Mouse (Mus musculus) thymus, postnatal 14 days (tissue): ENCODE data around the gene Dhrs3.

Experiments
- DNase-seq: peaks from one replicate; pipeline ENCODE4 v3.0.0; 2021

Gene Dhrs3

DNA sequence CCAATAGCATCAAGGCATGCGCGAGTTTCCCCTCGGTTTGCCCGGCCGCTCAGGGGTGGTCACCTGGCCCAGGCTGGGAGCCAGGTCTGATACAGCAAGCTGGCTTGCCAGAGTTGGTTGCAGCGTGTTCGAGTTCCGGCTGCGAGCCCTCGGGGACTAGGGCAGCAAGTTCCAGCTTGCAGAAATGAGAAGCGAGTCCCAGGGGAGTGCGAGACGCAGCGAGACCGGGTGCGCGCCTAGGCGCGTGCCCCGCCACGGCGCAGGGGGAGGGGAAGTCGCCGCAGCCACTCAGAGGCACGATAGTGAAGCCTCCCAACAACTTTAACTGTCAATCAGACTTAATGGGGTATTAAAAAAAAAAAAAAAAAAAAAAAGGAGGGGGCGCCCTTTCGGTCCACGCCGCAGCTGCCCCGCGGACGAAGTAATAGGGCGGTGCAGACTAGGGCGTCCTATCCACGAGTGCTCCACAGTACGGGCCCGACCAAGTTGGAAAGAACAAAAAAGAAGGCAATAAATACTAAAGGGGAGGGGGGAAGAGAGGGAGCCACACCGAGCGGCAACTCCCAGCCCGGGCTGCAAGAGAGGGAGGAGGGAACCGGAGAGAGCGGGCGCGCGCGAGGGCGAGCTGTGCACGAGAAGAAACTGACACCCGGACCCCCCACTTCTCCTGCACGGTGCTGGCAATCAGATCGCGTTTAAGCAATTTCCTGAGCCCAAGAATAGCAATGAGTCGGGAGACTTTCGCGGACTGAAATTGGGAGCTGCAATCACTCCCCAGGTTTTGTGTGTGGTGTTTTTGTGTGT lies at the start of gene Dhrs3:
Gene Dhrs3, plus strand, starts transcription at position 695 of the 804 bp plus-strand sequence.
- peak; percentile 94 for DNase-seq

GRCm38 (mm10) chr4:144861756-144862505 lies 30.7 kb upstream of the Dhrs3 start:
- no peak for DNase-seq

DNA sequence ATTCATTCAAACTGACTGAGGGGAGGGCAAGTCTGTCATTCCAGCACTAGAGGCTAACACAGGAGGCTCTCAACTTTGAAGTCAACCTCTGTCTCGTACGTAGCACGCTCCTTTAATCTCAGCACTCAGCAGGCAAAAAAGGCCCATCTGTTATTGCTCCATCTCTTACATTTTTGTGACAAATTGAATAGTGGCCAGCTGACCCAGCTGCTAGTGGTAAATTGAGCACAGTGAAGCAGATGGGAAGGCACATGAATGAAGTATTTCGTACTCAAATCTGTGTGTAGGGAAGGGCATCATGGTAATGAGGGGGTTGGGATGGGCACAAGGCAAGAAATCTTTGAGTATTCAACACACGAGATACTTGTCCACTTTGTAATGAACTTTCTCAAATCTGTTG lies 24.7 kb upstream of the Dhrs3 start:
- no peak for DNase-seq

GRCm38 (mm10) chr4:144868584-144868983 lies 24.0 kb upstream of the Dhrs3 start:
- DNase-seq, result no peak

DNA sequence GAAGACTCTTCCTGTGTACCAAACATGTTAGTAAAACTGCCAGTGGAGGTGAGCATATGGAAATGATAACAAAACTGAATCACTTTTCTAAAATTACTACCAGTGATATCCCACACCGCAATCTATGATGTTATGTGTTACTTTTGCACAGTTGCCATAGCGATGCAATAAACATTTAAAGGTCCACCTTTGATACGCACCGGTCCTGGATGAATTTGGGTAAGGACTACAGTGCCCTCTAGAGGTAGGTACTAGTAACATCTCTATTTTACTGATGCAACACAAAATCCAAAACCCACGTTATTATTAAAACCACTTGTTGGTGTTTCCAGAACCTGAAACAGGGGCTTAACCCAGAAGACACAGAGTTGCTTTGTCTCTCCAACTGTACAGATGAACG lies 19.7 kb upstream of the Dhrs3 start:
- DNase-seq, result no peak

DNA sequence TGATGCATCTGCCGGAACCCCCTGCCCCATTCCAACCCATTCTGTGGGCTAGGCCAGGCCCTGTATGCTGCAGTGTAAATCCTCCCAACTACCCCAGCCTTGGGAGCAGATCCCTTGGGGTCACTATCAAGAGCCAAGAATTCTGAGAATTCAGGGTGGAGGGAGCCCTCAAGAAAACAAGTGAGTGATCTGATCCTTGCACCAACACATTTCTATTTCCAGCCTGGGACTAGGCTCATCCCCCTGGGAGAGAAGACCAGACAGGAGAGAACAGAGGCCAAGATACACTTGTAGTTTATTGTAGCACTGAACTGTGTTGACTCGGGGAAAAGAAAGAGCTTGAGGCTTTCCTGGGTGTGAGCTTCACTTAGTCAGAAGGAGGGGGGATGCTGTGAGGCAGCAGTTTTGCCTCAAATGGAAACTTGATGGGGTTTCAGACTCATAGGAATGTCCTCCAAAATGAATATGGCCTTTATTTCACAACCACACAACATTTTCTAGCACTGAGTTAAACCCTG lies 17.0 kb upstream of the Dhrs3 start:
- DNase-seq, result no peak

GRCm38 (mm10) chr4:144879549-144879948 lies 13.1 kb upstream of the Dhrs3 start:
- no peak for DNase-seq

- DNase-seq, result no peak
Observed at GRCm38 (mm10) chr4:144881376-144881775, 11.3 kb upstream of the Dhrs3 start.

DNA sequence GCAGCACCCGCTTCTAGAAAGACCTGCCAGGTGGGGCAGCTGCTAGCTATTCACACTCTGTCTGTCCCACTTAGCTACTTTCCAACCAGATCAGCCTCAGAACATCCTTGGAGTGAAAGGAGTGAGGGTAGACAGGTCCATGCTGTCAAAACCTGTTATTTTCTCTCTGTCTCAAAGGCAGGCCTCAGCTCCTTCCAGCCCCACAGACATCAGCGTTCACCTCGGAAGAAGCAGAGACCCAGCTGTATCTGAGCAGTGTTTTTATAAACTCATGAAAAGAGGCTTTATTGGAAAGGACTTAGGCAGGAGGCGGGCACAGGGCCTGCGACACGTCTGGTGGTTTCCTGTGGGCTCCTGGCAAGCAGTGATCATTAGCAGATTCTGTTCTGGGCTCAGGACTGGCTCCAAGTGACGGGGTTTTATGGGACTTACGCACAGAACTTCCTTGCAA lies 9.7 kb upstream of the Dhrs3 start:
- DNase-seq, result no peak

DNA sequence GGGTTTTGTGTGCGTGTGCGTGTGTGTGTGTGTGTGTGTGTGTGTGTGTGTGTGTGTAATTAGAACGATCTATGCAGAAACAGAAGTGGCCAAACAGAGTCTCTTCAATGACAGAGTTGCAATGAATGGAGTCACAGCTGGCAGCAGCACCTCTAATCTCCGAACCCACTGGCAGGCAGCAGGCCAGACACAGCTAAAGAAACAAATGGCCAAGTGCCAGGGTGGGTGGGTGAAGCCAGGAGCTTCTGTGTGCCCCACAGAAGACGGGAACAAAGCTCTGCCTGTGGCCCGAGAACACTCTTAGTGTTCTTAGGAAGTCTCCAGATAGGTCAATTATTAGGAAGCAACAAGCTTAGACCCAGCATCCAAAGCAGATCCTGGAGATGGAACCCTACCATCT lies 6.2 kb upstream of the Dhrs3 start:
- DNase-seq, result no peak

GRCm38 (mm10) chr4:144888750-144889149 lies 3.9 kb upstream of the Dhrs3 start:
- no peak for DNase-seq

DNA sequence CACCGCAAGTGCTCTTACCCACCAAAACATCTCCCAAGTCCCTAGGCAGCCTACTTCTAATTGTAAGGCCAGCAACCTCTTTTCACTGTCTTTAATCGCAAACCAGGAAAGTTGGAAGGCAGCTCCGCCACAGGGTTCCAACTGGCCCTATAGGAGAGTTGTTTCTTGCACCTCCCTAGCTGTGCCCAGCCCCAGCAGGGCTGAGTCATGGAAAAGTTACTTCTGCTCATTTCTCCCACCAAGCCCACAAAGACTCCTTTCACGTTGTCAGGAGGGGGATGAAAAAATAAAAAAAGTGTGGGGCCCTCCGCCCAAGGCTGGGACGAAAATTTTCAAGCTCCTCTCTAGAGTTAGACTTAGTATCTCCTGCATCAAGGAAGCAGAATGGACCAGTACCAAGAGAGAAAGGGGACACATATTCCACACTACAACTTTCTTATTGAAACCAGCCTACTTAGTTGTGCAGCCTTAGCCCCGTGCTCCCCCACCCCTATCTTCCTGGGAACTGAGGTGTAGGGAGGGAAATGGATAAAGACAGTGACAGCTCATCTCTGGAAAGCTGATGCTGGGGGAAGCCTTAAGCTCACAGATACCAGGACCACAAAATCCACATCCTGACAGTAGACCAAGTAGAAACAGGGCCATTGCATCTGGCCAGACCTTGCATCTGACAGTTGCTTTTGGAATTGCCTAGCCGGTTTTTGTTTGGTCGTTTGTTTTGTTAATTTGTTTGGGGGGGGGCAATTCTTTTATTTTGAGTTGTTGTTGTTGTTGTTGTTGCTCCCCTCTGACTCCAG lies 2.9 kb upstream of the Dhrs3 start:
- no peak for DNase-seq

GRCm38 (mm10) chr4:144890690-144891120 lies 1.9 kb upstream of the Dhrs3 start:
- peak; percentile 82 for DNase-seq

- peak; percentile 42 for DNase-seq
Observed at GRCm38 (mm10) chr4:144891121-144891711, 1.4 kb upstream of the Dhrs3 start.

- no peak for DNase-seq
Observed at GRCm38 (mm10) chr4:144891743-144892132, 889 bp upstream of the Dhrs3 start.

DNA sequence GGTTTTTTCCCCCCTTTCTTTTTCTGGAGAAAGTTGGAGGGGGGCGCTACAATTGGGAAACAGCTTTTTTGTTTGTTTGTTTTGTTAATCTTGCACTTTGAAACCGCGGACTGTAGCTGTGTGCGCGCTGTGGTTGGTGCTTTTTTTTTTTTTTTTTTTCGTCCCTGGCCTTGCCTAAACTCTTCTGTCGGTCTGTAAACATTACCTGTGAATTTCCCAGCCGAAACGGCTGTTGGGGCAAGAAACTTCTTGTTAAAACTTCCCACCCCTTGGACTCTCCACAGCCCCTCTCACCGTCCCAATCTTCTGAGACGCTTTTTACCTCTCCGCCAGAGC lies 278 bp downstream of the Dhrs3 start:
- DNase-seq, result no peak

GRCm38 (mm10) chr4:144893561-144894486 lies 1.2 kb downstream of the Dhrs3 start:
- peak; percentile 93 for DNase-seq

- peak; percentile 50 for DNase-seq
Observed at GRCm38 (mm10) chr4:144894487-144895210, 2.0 kb downstream of the Dhrs3 start.

- DNase-seq, result no peak
Observed at GRCm38 (mm10) chr4:144895211-144895590, 2.6 kb downstream of the Dhrs3 start.

GRCm38 (mm10) chr4:144896321-144896720 lies 3.7 kb downstream of the Dhrs3 start:
- DNase-seq, result no peak
